In genomic region chr11:118910756-118911155, GRCm38 (mm10) we compare ENCODE assay signal across 21 mouse cellular contexts. TPM values are rescaled to one million over a fixed set of nuclear protein-coding genes. Genes with fewer than 3 reads are reported as not detected.
DNase-seq lines count a peak whose midpoint lies in the region; ATAC-seq lines count a peak whose summit lies in the region.
"Had no signal": no experiment of that assay in that cellular context is flagged by ENCODE, and none has a peak within 500 bp of the region (broad histone marks: within the 10 kb centered on the region; RNA-seq: fewer than 3 reads in every experiment).

No protein-coding gene starts in this region.

- H3K27ac ChIP-seq in hindbrain, embryonic 12.5 days = peak overlapping the region; percentile 98
- peak overlapping the region; percentile 28; the same call in 1 of the 2 replicates for H3K27ac ChIP-seq in midbrain, embryonic 14.5 days (replicated peaks; ENCODE audit: low read depth, low read length)
- H3K27ac ChIP-seq in forebrain, embryonic 10.5 days = no peak overlapping the region
- H3K27ac ChIP-seq: heart, embryonic 10.5 days had no signal

- peaks cover 47% of the 10 kb centered on the region for H3K4me1 ChIP-seq in hindbrain, embryonic 12.5 days
- H3K4me1 ChIP-seq in midbrain, embryonic 14.5 days (ENCODE audit: control insufficient read depth, insufficient read depth, low read length) = peaks cover 41% of the 10 kb centered on the region
- H3K4me1 ChIP-seq in forebrain, embryonic 10.5 days = peaks cover 62% of the 10 kb centered on the region
- H3K4me1 ChIP-seq: megakaryocyte, embryonic 14.5 days had no signal

- ATAC-seq in cerebellum, adult (ENCODE audit: insufficient number of reproducible peaks, low FRiP score, low TSS enrichment) = no peak
- ATAC-seq in hindbrain, embryonic 12.5 days (ENCODE audit: low FRiP score) = no peak
- ATAC-seq in midbrain, embryonic 14.5 days (ENCODE audit: low FRiP score, low TSS enrichment) = no peak

- H3K36me3 ChIP-seq in hindbrain, embryonic 12.5 days = no peaks in the 10 kb centered on the region
- no peaks in the 10 kb centered on the region for H3K36me3 ChIP-seq in midbrain, embryonic 14.5 days (ENCODE audit: control insufficient read depth, insufficient read depth, low read length)
- H3K36me3 ChIP-seq in forebrain, embryonic 10.5 days (replicated peaks) = no peaks in the 10 kb centered on the region
- H3K36me3 ChIP-seq: heart, embryonic 10.5 days had no signal

- no peaks in the 10 kb centered on the region for H3K9me3 ChIP-seq in hindbrain, embryonic 12.5 days (replicated peaks)
- H3K9me3 ChIP-seq in midbrain, embryonic 14.5 days (ENCODE audit: control insufficient read depth, low read length) = no peaks in the 10 kb centered on the region
- H3K9me3 ChIP-seq in forebrain, embryonic 10.5 days = no peaks in the 10 kb centered on the region
- H3K9me3 ChIP-seq: heart, embryonic 10.5 days; megakaryocyte, embryonic 14.5 days had no signal

- H3K4me3 ChIP-seq in hindbrain, embryonic 12.5 days = no peak overlapping the region
- H3K4me3 ChIP-seq in midbrain, embryonic 14.5 days (replicated peaks; ENCODE audit: low read depth, low read length) = no peak overlapping the region
- no peak overlapping the region for H3K4me3 ChIP-seq in forebrain, embryonic 10.5 days
- H3K4me3 ChIP-seq: megakaryocyte, embryonic 14.5 days; myocyte had no signal

- DNase-seq in cerebellum, adult 11-12 months = peak; percentile 51
- DNase-seq in cerebellum, adult 8-10 months = peak; percentile 36
- no peak for DNase-seq in midbrain, embryonic 14.5 days
- no peak for DNase-seq in urinary bladder, postnatal 25 days (ENCODE audit: low spot score)
- no peak for DNase-seq in forebrain, embryonic 10.5 days (ENCODE audit: extremely low spot score, low spot score)
- no peak for DNase-seq in right cerebral cortex, postnatal 36 days (ENCODE audit: low spot score in 2 of 2)
- DNase-seq: adrenal gland, adult 8-10 months; embryo, embryonic 11 days; gastrocnemius, postnatal 36 days; kidney, adult 18-20 months; kidney, postnatal 10 days; layer of hippocampus, postnatal 36 days; liver; lung, postnatal 14 days; thymus, postnatal 4 days had no signal

- no peak overlapping the region for H3K4me2 ChIP-seq in hindbrain, embryonic 12.5 days (replicated peaks)
- H3K4me2 ChIP-seq in midbrain, embryonic 14.5 days (ENCODE audit: low read length) = no peak overlapping the region

- 53% methylated on average over 10 of the region's 10 CpGs for WGBS in hindbrain, embryonic 12.5 days
- WGBS in midbrain, embryonic 14.5 days = 45% methylated on average over 10 of the region's 10 CpGs
- 69% methylated on average over 10 of the region's 10 CpGs for WGBS in forebrain, embryonic 10.5 days

- peaks cover 52% of the 10 kb centered on the region for H3K27me3 ChIP-seq in hindbrain, embryonic 12.5 days
- H3K27me3 ChIP-seq in midbrain, embryonic 14.5 days (ENCODE audit: control insufficient read depth, insufficient read depth, low read length) = no peaks in the 10 kb centered on the region; the same call in 1 of the 2 replicates
- peaks cover 87% of the 10 kb centered on the region for H3K27me3 ChIP-seq in forebrain, embryonic 10.5 days (ENCODE audit: poor library complexity, severe bottlenecking)

- 0 out of 2 replicates have a peak overlapping the region, but pooled peaks have one; percentile 8 for H3K9ac ChIP-seq in hindbrain, embryonic 12.5 days
- no peak overlapping the region for H3K9ac ChIP-seq in midbrain, embryonic 14.5 days (replicated peaks; ENCODE audit: low read length)
- H3K9ac ChIP-seq: forebrain, postnatal 0 days had no signal

RNA-seq across cellular contexts. Expression of gene Rbfox3, which starts 0.6 kb away (rescaled TPM):
- 26.5 and 33.6 TPM in 2 replicates for polyA plus RNA-seq in hindbrain, embryonic 12.5 days (2016; fragmentation: Nextera tagmentation; extraction: Ambion mirVana)
- 31.7 and 41.9 TPM in 2 replicates for polyA plus RNA-seq in midbrain, embryonic 14.5 days (2014; fragmentation: Nextera tagmentation; extraction: Ambion mirVana)
- polyA plus RNA-seq in forebrain, embryonic 10.5 days (2016; fragmentation: Nextera tagmentation; extraction: Ambion mirVana) = 2.0 and 2.6 TPM in 2 replicates
- polyA plus RNA-seq: myocyte had no signal

Comparison
In these comparisons a context has a peak if more than half of its experiments do, and no peak if none do; other contexts are left out.
1. DNase-seq: peak in cerebellum, adult 11-12 months (single experiment) and cerebellum, adult 8-10 months (single experiment); none in midbrain, embryonic 14.5 days (single experiment), urinary bladder, postnatal 25 days (single experiment), forebrain, embryonic 10.5 days (single experiment) and right cerebral cortex, postnatal 36 days (0 of 2).